Mouse (Mus musculus): ENCODE measurements around the gene 4930518I15Rik. TPM values are rescaled to one million over a fixed set of nuclear protein-coding genes. Genes with fewer than 3 reads are reported as not detected.

The 4930518I15Rik gene
- total and polyA plus RNA-seq, 2 experiments from 2014 or later: 3.2 TPM; not detected in 1

GRCm38 (mm10) chr2:156884396-156885211 is 26.9 kb upstream of the 4930518I15Rik start:
- Histone ChIP-seq H3K27me3 (ENCODE audit: control insufficient read depth, insufficient read depth, low read length) (no peaks in the 10 kb centered on the region), H3K9me3 (replicated peaks; ENCODE audit: control insufficient read depth, low read length) (no peaks in the 10 kb centered on the region), H3K4me3 (ENCODE audit: low read depth, low read length) (peak overlapping the region; percentile 7; the same call in 1 of the 2 replicates), H3K27ac (ENCODE audit: low read depth) (no peak overlapping the region), H3K4me2 (ENCODE audit: low read depth, low read length) (peak overlapping the region; percentile 2; the same call in 1 of the 2 replicates), H3K9ac (replicated peaks; ENCODE audit: low read depth, low read length) (no peak overlapping the region), H3K4me1 (ENCODE audit: control insufficient read depth, insufficient read depth) (no peaks in the 10 kb centered on the region), H3K36me3 (replicated peaks; ENCODE audit: control insufficient read depth, insufficient read depth, low read length) (no peaks in the 10 kb centered on the region)
- TF ChIP-seq EP300 (IDR thresholded peaks at IDR 0.05; ENCODE audit: low read depth) (no peak), CTCF (IDR thresholded peaks at IDR 0.05; ENCODE audit: low read depth) (no peak)
- WGBS: 81% methylated on average over 10 of the region's 10 CpGs
- DNase-seq (ENCODE audit: low spot score): no peak
- no peak for ATAC-seq (ENCODE audit: insufficient read depth, low read depth)

DNA sequence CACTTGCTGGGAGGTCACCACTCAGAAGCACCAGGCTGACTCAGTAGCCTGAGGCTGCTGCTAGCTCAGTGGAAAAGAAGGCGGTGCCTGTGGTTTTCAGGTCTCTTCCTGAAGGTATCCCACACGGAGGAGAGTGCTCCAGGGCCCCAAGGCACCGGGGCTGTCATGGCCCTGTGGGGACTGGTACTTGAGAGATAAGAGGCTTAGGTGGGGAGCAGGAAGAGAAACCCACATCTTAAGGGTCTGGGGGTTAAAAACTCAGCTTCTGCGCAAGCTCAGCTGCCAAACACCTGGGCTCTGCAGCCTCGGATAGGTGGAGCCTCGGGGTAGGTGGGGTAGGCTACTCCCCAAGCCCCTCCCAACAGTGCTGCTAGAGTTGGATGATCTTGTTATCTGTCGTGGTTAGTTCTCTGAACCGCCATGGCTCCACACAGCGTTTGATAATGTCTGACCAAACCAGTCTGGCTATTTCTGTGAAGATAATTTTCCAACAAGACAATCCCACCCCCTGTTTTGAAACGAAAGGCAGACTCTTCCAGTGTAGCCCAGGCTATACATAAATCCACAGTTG is 24.8 kb upstream of the 4930518I15Rik start:
- H3K4me3 ChIP-seq (ENCODE audit: low read depth, low read length): no peak overlapping the region
- TF ChIP-seq EP300 (IDR thresholded peaks at IDR 0.05; ENCODE audit: low read depth): no peak
- TF ChIP-seq CTCF (IDR thresholded peaks at IDR 0.05; ENCODE audit: low read depth): no peak
- WGBS: 33% methylated on average over 10 of the region's 10 CpGs
- ATAC-seq (ENCODE audit: insufficient read depth, low read depth) (no peak), DNase-seq (ENCODE audit: low spot score) (no peak)
- no peak overlapping the region for H3K9ac ChIP-seq (replicated peaks; ENCODE audit: low read depth, low read length)
- no peaks in the 10 kb centered on the region for H3K9me3 ChIP-seq (replicated peaks; ENCODE audit: control insufficient read depth, low read length)
- no peaks in the 10 kb centered on the region for H3K27me3 ChIP-seq (ENCODE audit: control insufficient read depth, insufficient read depth, low read length)
- H3K27ac ChIP-seq (ENCODE audit: low read depth): peak overlapping the region; percentile 6; the same call in 1 of the 2 replicates
- peak overlapping the region; percentile 16; the same call in 1 of the 2 replicates for H3K4me2 ChIP-seq (ENCODE audit: low read depth, low read length)
- H3K4me1 ChIP-seq (ENCODE audit: control insufficient read depth, insufficient read depth): no peaks in the 10 kb centered on the region
- no peaks in the 10 kb centered on the region for H3K36me3 ChIP-seq (replicated peaks; ENCODE audit: control insufficient read depth, insufficient read depth, low read length)

DNA sequence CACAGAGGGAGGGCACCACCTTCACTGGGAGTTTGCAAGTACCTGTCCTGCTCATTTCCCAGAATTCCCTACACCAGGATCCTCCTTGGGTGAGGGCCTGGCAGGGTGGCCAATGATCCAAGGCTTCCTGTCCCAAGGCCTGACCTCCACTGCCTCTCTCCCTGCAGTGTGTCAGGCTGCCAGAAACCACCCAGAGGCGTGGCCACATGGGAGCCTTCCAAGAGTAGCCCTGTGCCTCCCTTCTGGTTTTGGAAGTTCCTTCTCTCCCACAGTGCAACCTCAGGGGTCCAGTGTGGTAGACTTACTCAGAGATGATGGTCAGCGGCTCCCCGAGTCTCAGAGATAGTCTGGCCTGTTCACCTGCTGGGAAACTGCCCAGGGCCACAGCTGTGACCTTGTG is 21.8 kb upstream of the 4930518I15Rik start:
- H3K27me3 ChIP-seq (ENCODE audit: control insufficient read depth, insufficient read depth, low read length): no peaks in the 10 kb centered on the region
- H3K36me3 ChIP-seq (replicated peaks; ENCODE audit: control insufficient read depth, insufficient read depth, low read length): peaks cover 4% of the 10 kb centered on the region
- H3K4me2 ChIP-seq (ENCODE audit: low read depth, low read length): no peak overlapping the region
- no peak overlapping the region for H3K4me3 ChIP-seq (ENCODE audit: low read depth, low read length)
- 87% methylated on average over 3 of the region's 3 CpGs for WGBS
- no peak for DNase-seq (ENCODE audit: low spot score)
- no peak for TF ChIP-seq EP300 (IDR thresholded peaks at IDR 0.05; ENCODE audit: low read depth)
- TF ChIP-seq CTCF (IDR thresholded peaks at IDR 0.05; ENCODE audit: low read depth): no peak
- no peaks in the 10 kb centered on the region for H3K4me1 ChIP-seq (ENCODE audit: control insufficient read depth, insufficient read depth)
- no peak overlapping the region for H3K27ac ChIP-seq (ENCODE audit: low read depth)
- no peaks in the 10 kb centered on the region for H3K9me3 ChIP-seq (replicated peaks; ENCODE audit: control insufficient read depth, low read length)
- no peak overlapping the region for H3K9ac ChIP-seq (replicated peaks; ENCODE audit: low read depth, low read length)
- 0 out of 2 replicates have a peak, but pooled peaks have one; percentile 10 for ATAC-seq (ENCODE audit: insufficient read depth, low read depth)

- no peak overlapping the region for H3K4me2 ChIP-seq (ENCODE audit: low read depth, low read length)
- H3K36me3 ChIP-seq (replicated peaks; ENCODE audit: control insufficient read depth, insufficient read depth, low read length): peaks cover 20% of the 10 kb centered on the region
- TF ChIP-seq EP300 (IDR thresholded peaks at IDR 0.05; ENCODE audit: low read depth) (no peak), CTCF (IDR thresholded peaks at IDR 0.05; ENCODE audit: low read depth) (no peak)
- DNase-seq (ENCODE audit: low spot score): no peak
- 47% methylated on average over 9 of the region's 9 CpGs for WGBS
- H3K27ac ChIP-seq (ENCODE audit: low read depth): no peak overlapping the region
- no peaks in the 10 kb centered on the region for H3K9me3 ChIP-seq (replicated peaks; ENCODE audit: control insufficient read depth, low read length)
- no peaks in the 10 kb centered on the region for H3K27me3 ChIP-seq (ENCODE audit: control insufficient read depth, insufficient read depth, low read length)
- no peak overlapping the region for H3K9ac ChIP-seq (replicated peaks; ENCODE audit: low read depth, low read length)
- peak; percentile 13; the same call in 1 of the 2 replicates for ATAC-seq (ENCODE audit: insufficient read depth, low read depth)
- H3K4me1 ChIP-seq (ENCODE audit: control insufficient read depth, insufficient read depth): no peaks in the 10 kb centered on the region
- no peak overlapping the region for H3K4me3 ChIP-seq (ENCODE audit: low read depth, low read length)
Observed at GRCm38 (mm10) chr2:156877726-156878125, 20.0 kb upstream of the 4930518I15Rik start.

- Histone ChIP-seq H3K27ac (ENCODE audit: low read depth) (no peak overlapping the region), H3K4me3 (ENCODE audit: low read depth, low read length) (no peak overlapping the region), H3K4me2 (ENCODE audit: low read depth, low read length) (no peak overlapping the region), H3K4me1 (ENCODE audit: control insufficient read depth, insufficient read depth) (0 out of 2 replicates have a peak, but pooled peaks cover 6% of the 10 kb centered on the region), H3K9ac (replicated peaks; ENCODE audit: low read depth, low read length) (no peak overlapping the region), H3K9me3 (replicated peaks; ENCODE audit: control insufficient read depth, low read length) (no peaks in the 10 kb centered on the region), H3K36me3 (replicated peaks; ENCODE audit: control insufficient read depth, insufficient read depth, low read length) (peaks cover 44% of the 10 kb centered on the region), H3K27me3 (ENCODE audit: control insufficient read depth, insufficient read depth, low read length) (no peaks in the 10 kb centered on the region)
- WGBS: 91% methylated on average over 4 of the region's 4 CpGs
- TF ChIP-seq EP300 (IDR thresholded peaks at IDR 0.05; ENCODE audit: low read depth) (no peak), CTCF (IDR thresholded peaks at IDR 0.05; ENCODE audit: low read depth) (no peak)
- DNase-seq (ENCODE audit: low spot score) (no peak), ATAC-seq (ENCODE audit: insufficient read depth, low read depth) (no peak)
Observed at GRCm38 (mm10) chr2:156874760-156875510, 17.2 kb upstream of the 4930518I15Rik start.

Data from heart, postnatal 0 days (tissue).